Mouse (Mus musculus): ENCODE measurements around the gene Srsf7. TPM values are rescaled to one million over a fixed set of nuclear protein-coding genes. Genes with fewer than 3 reads are reported as not detected.

Gene Srsf7
- polyA plus RNA-seq, 1 experiment from 2014 or later, result 835 TPM

- Histone ChIP-seq H3K9ac (ENCODE audit: low read length) (no peak overlapping the region), H3K4me3 (ENCODE audit: low read depth, low read length) (no peak overlapping the region), H3K27me3 (ENCODE audit: control insufficient read depth, insufficient read depth, low read length) (no peaks in the 10 kb centered on the region), H3K36me3 (ENCODE audit: control insufficient read depth, insufficient read depth, low read length) (no peaks in the 10 kb centered on the region), H3K4me2 (no peak overlapping the region), H3K27ac (ENCODE audit: low read depth, low read length) (no peak overlapping the region), H3K9me3 (ENCODE audit: control insufficient read depth, low read length) (no peaks in the 10 kb centered on the region), H3K4me1 (ENCODE audit: control insufficient read depth, insufficient read depth, low read length) (no peaks in the 10 kb centered on the region)
- ATAC-seq (ENCODE audit: low FRiP score) (no peak), DNase-seq (ENCODE audit: low spot score, missing footprints) (no peak)
- WGBS, result 48% methylated on average over 2 of the region's 2 CpGs
Observed at GRCm38 (mm10) chr17:80153631-80154030, 53.5 kb downstream of the Srsf7 start.

DNA sequence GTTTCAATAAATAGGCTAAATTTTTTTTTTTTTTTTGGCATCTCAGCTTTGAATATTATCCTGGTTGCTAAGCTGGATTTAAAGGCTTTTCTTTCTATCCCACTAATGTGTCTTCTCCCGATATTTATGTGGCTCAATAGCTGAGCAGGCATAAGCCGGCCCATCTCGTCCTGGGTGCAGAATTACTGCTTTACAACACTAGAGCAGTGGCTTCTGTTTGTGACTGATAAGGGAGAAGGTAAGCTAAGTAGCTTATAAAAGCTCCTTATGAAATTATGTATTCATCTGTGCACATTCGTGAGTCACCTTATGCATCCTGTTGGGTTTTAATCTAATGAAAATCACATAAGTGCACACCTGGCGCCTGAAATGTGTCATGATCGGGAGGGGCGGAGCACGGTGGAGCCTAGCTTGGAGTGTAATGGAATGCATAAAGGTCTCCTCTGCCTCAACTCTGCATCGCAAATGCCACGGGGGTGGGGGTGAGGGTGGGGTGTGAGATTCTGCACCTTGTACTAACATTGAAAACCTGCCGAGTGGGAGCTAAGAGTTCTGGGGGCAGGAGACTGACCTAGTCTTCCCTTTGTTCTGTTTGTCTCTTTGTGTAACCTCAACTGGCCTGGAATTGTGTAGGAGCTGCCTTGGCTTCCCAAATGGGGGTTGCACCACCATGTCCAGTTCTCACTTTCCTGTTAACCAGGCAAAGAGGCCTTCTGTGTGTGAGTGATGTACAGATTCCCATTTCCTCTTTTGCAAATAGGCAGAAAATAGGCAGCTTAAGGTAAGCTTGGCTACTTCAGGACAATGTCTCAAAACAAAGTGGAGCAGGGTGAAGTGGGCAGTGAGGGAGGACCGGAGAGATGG lies 54.1 kb downstream of the Srsf7 start:
- Histone ChIP-seq H3K4me1 (ENCODE audit: control insufficient read depth, insufficient read depth, low read length) (no peaks in the 10 kb centered on the region), H3K4me2 (no peak overlapping the region), H3K4me3 (ENCODE audit: low read depth, low read length) (no peak overlapping the region), H3K27ac (ENCODE audit: low read depth, low read length) (no peak overlapping the region), H3K27me3 (ENCODE audit: control insufficient read depth, insufficient read depth, low read length) (no peaks in the 10 kb centered on the region), H3K9me3 (ENCODE audit: control insufficient read depth, low read length) (no peaks in the 10 kb centered on the region), H3K9ac (ENCODE audit: low read length) (no peak overlapping the region), H3K36me3 (ENCODE audit: control insufficient read depth, insufficient read depth, low read length) (no peaks in the 10 kb centered on the region)
- 82% methylated on average over 12 of the region's 12 CpGs for WGBS
- DNase-seq (ENCODE audit: low spot score, missing footprints) (no peak), ATAC-seq (ENCODE audit: low FRiP score) (no peak)

DNA sequence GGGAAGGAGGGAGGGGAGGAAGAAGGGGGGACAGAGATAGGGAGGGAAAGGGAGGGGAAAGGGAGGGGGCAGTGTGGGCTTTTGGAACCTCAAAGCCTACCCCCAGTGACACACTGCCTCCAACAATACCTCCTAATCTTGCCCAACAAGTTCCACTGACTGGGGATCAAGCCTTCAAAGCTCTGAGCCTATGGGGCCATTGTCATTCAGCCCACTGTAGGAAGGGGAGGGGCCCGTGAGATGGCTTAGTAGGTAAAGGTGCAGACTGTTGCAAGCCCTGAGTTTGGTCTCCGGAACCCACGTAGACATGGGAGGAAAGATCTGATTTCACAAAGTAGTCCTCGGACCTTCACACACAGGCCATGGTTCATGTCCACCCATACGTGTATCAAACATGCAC lies 55.8 kb downstream of the Srsf7 start:
- Histone ChIP-seq H3K9me3 (ENCODE audit: control insufficient read depth, low read length) (no peaks in the 10 kb centered on the region), H3K36me3 (ENCODE audit: control insufficient read depth, insufficient read depth, low read length) (no peaks in the 10 kb centered on the region), H3K4me1 (ENCODE audit: control insufficient read depth, insufficient read depth, low read length) (no peaks in the 10 kb centered on the region), H3K9ac (ENCODE audit: low read length) (no peak overlapping the region), H3K4me3 (ENCODE audit: low read depth, low read length) (no peak overlapping the region), H3K4me2 (no peak overlapping the region), H3K27me3 (ENCODE audit: control insufficient read depth, insufficient read depth, low read length) (no peaks in the 10 kb centered on the region), H3K27ac (ENCODE audit: low read depth, low read length) (no peak overlapping the region)
- no peak for ATAC-seq (ENCODE audit: low FRiP score)
- 19% methylated on average over 5 of the region's 5 CpGs for WGBS
- DNase-seq (ENCODE audit: low spot score, missing footprints), result no peak

Other genes with a start within 250 kb of the Srsf7 start
- 130 and 132 TPM in 2 replicates for gene Hnrnpll, start 145.0 kb downstream of the Srsf7 start, polyA plus RNA-seq (2014; fragmentation: Nextera tagmentation; extraction: Ambion mirVana)
- 7.1 and 7.6 TPM in 2 replicates for gene Galm, start 79.8 kb downstream of the Srsf7 start, polyA plus RNA-seq (2014; fragmentation: Nextera tagmentation; extraction: Ambion mirVana)
- gene Ttc39d, start 153 bp upstream of the Srsf7 start, polyA plus RNA-seq (2014; fragmentation: Nextera tagmentation; extraction: Ambion mirVana), result 0.08 TPM in 1 of 2 replicates, not detected in the other
- 42.1 and 42.2 TPM in 2 replicates for gene Gemin6, start 17.1 kb upstream of the Srsf7 start, polyA plus RNA-seq (2014; fragmentation: Nextera tagmentation; extraction: Ambion mirVana)
- gene Morn2, start 82.9 kb upstream of the Srsf7 start, polyA plus RNA-seq (2014; fragmentation: Nextera tagmentation; extraction: Ambion mirVana), result 36.2 and 44.6 TPM in 2 replicates
- gene Dhx57, start 83.2 kb upstream of the Srsf7 start, polyA plus RNA-seq (2014; fragmentation: Nextera tagmentation; extraction: Ambion mirVana), result 21.3 and 24.5 TPM in 2 replicates
- gene Arhgef33, start 100.1 kb upstream of the Srsf7 start, polyA plus RNA-seq (2014; fragmentation: Nextera tagmentation; extraction: Ambion mirVana), result 0.57 and 0.98 TPM in 2 replicates
- 0.72 and 1.1 TPM in 2 replicates for gene Gm10190, start 166.2 kb upstream of the Srsf7 start, polyA plus RNA-seq (2014; fragmentation: Nextera tagmentation; extraction: Ambion mirVana)

Data from midbrain, embryonic 11.5 days (tissue).